Mouse (Mus musculus): ENCODE results near the gene Mbl1.

Mbl1 gene

DNA sequence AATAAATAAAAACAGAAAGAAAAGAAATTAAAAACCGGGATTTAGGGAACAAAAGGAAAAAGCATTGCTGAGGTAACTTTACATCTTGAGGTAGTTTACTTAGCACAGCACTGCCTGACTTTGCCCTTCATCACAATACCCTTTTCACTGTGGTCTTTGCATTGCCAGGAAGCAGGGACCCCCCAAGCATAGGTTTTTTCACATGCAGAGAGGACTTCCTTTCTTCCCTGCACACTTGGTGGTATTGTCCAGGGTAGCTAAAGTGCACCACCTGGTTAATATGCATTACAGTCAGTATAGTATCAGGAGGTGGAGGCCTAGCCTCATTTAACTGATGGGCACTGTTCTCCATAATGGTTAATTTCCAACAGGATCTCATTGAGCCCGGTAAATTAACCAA lies 38.2 kb downstream of the Mbl1 start:
- no peak for DNase-seq (ENCODE audit: low spot score)

DNA sequence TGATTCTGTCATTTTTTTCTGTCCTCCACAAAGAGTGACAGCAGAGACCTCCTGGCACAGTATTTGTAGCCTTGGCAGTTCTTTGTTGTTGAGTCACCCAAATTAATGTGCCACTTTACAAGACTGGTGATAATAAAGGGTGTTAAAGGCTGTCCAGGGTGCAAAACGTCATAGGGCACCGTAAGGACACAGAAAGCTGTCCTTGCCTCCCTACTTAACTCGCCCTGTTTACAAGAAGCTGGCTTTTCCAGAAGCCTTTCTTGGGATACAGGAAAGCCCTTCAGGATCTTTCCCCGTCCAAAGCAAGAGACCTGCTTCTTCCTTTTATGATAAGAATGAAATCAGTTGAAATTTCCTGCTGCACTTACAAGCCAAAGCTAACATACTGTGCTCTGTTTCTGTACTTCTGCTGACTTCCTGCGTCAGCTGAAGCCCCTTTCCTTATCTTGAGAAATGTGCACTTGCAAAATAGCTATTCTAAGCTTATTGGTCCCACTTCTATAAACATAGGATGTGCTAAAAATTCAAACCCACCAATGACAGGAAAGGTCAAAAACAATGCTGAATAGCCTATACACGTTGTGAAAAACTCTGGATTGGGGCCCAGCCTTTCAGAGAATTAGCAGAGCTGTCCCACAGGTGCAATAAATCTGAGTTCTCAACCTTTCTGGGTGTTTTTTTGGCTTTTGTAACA lies 46.9 kb downstream of the Mbl1 start:
- DNase-seq (ENCODE audit: low spot score) = peak; percentile 30

All from lung, postnatal 25 days (tissue).